In genomic region chr9:80942991-80943390, GRCm38 (mm10) we compare ENCODE assay signal across 9 mouse cellular contexts.
DNase-seq lines count a peak whose midpoint lies in the region; TF ChIP-seq lines count a peak whose summit lies in the region.
"Had no signal": no experiment of that assay in that cellular context is flagged by ENCODE, and none has a peak within 500 bp of the region (broad histone marks: within the 10 kb centered on the region; RNA-seq: fewer than 3 reads in every experiment).

No protein-coding gene starts in this region.

- no peaks in the 10 kb centered on the region for H3K4me1 ChIP-seq in heart, adult 2 months (ENCODE audit: control insufficient read depth, insufficient read depth, low read length)
- H3K4me1 ChIP-seq in lung, adult 2 months (ENCODE audit: control insufficient read depth, insufficient read depth, low read length), result no peaks in the 10 kb centered on the region
- H3K4me1 ChIP-seq: megakaryocyte, embryonic 14.5 days had no signal

- TF ChIP-seq EP300 in heart, adult 2 months (IDR thresholded peaks at IDR 0.05; ENCODE audit: insufficient read depth, low read depth, low read length), result no peak

- peak; percentile 64 for TF ChIP-seq CTCF in heart, adult 2 months (IDR thresholded peaks at IDR 0.05)
- no peak for TF ChIP-seq CTCF in lung, adult 2 months (IDR thresholded peaks at IDR 0.05; ENCODE audit: insufficient read depth, low read length)

- DNase-seq in heart, adult 2 months, result no peak
- no peak for DNase-seq in heart, adult 8-10 months (ENCODE audit: low spot score)
- peak; percentile 5 for DNase-seq in lung, postnatal 36 days
- DNase-seq in lung, adult 2 months, result no peak
- DNase-seq in embryo, embryonic 11 days, result peak; percentile 22
- peak; percentile 9 for DNase-seq in right cerebral cortex, postnatal 14 days
- DNase-seq in neural tube, embryonic 10.5 days (ENCODE audit: extremely low spot score, low spot score), result no peak
- DNase-seq in heart, postnatal 36 days, result no peak

- 52% methylated on average over 2 of the region's 2 CpGs for WGBS in heart, adult 2 months
- WGBS in lung, adult 2 months, result 59% methylated on average over 2 of the region's 2 CpGs

- H3K79me2 ChIP-seq in heart, adult 2 months (replicated peaks; ENCODE audit: control insufficient read depth, insufficient read depth, low read length), result no peaks in the 10 kb centered on the region

- H3K27ac ChIP-seq in heart, adult 2 months, result no peak overlapping the region

- H3K9ac ChIP-seq in heart, adult 2 months (ENCODE audit: low read depth, low read length), result no peak overlapping the region

- intact Hi-C loops in heart, adult 2 months (cut with DNase I), result no loop called here
- intact Hi-C loops in heart, postnatal 36 days (cut with DNase I), result loop anchor here (5.0 kb wide), 1 partner anchor 274 kb away; no protein-coding TSS in a partner anchor

- H3K4me3 ChIP-seq in heart, adult 2 months, result no peak overlapping the region
- H3K4me3 ChIP-seq in lung, adult 2 months (replicated peaks; ENCODE audit: extremely low read depth, low read depth, low read length), result no peak overlapping the region
- H3K4me3 ChIP-seq: megakaryocyte, embryonic 14.5 days had no signal

- H3K36me3 ChIP-seq in heart, adult 2 months (ENCODE audit: control insufficient read depth, insufficient read depth, low read length), result no peaks in the 10 kb centered on the region

- no peak for TF ChIP-seq POLR2A in heart, adult 2 months (IDR thresholded peaks at IDR 0.05; ENCODE audit: insufficient read depth, low read depth, low read length)
- TF ChIP-seq POLR2A in lung, adult 2 months (IDR thresholded peaks at IDR 0.05; ENCODE audit: borderline replicate concordance, extremely low read depth, low read depth, low read length), result no peak

- no peaks in the 10 kb centered on the region for H3K27me3 ChIP-seq in heart, adult 2 months (ENCODE audit: control insufficient read depth, insufficient read depth, low read length)
- H3K27me3 ChIP-seq: megakaryocyte, embryonic 14.5 days had no signal

Comparison
In these comparisons a context has a peak if more than half of its experiments do, and no peak if none do; other contexts are left out.
1. DNase-seq: peak in lung, postnatal 36 days (single experiment), embryo, embryonic 11 days (single experiment) and right cerebral cortex, postnatal 14 days (single experiment); none in heart, adult 2 months (0 of 2), heart, adult 8-10 months (single experiment), lung, adult 2 months (single experiment), neural tube, embryonic 10.5 days (single experiment) and heart, postnatal 36 days (0 of 2).